Mouse (Mus musculus) ES-E14 (cell line): ENCODE data around the gene Cdh13. TPM values are rescaled to one million over a fixed set of nuclear protein-coding genes. Genes with fewer than 3 reads are reported as not detected.
A peak's percentile ranks its signal among the peaks of the same experiment; 100 is the strongest.

Experiments
- DNase-seq: peaks from one replicate; pipeline ENCODE4 v3.0.0-alpha.2; 2013; ENCODE audit warnings: low read depth, low spot score
- H3K27ac ChIP-seq: 2 replicates; pipeline ENCODE4 v1.5.1; 2012; ENCODE audit warnings: low read depth, mild to moderate bottlenecking, low read length, moderate library complexity, mixed read lengths; ENCODE audit not compliant: poor library complexity, insufficient read depth, severe bottlenecking
- H3K36me3 ChIP-seq: 2 replicates; pipeline ENCODE4 v1.6.1; 2012; ENCODE audit warnings: mild to moderate bottlenecking, low read length, moderate library complexity, mixed read lengths; ENCODE audit not compliant: control insufficient read depth, poor library complexity, insufficient read depth, severe bottlenecking
- H3K4me1 ChIP-seq, 2 experiments: fragments of 150-350 bp in 1 of 2; sonication (generic) in 1 of 2; 2 replicates each; pipeline ENCODE4 v1.6.1; 2012; ENCODE audit warnings: low read length in 2 of 2, mild to moderate bottlenecking in 1 of 2, mixed read lengths in 1 of 2; ENCODE audit not compliant: control insufficient read depth in 2 of 2, insufficient read depth in 2 of 2, poor library complexity in 1 of 2
- H3K4me3 ChIP-seq, 2 experiments: fragments of 150-350 bp in 1 of 2; sonication (generic) in 1 of 2; 2 replicates each; pipeline ENCODE4 v1.5.1; 2012; ENCODE audit warnings: low read length in 2 of 2, low read depth in 1 of 2, mild to moderate bottlenecking in 1 of 2, mixed read lengths in 1 of 2; ENCODE audit not compliant: insufficient read depth in 1 of 2, poor library complexity in 1 of 2, severe bottlenecking in 1 of 2
- H3K9ac ChIP-seq: 2 replicates; pipeline ENCODE4 v1.6.1; 2012; ENCODE audit warnings: low read depth, mild to moderate bottlenecking, low read length, mixed read lengths; ENCODE audit not compliant: poor library complexity, insufficient read depth, severe bottlenecking
- H3K9me3 ChIP-seq: fragments of 150-350 bp; sonication (generic); 2 replicates; pipeline ENCODE4 v1.6.1; 2012; ENCODE audit warnings: low read depth, mild to moderate bottlenecking, low read length; ENCODE audit not compliant: control insufficient read depth, insufficient read depth
- CHD2 ChIP-seq: IDR thresholded peaks from 2 replicates; pipeline ENCODE4 v1.6.1; 2014; ENCODE audit warnings: mild to moderate bottlenecking, low read depth, low read length, inconsistent platforms
- HCFC1 ChIP-seq: IDR thresholded peaks from 2 replicates; pipeline ENCODE4 v1.6.1; 2012; ENCODE audit warnings: low read length, inconsistent platforms, borderline replicate concordance; ENCODE audit not compliant: insufficient read depth
- MAFK ChIP-seq: IDR thresholded peaks from 2 replicates; pipeline ENCODE4 v1.6.1; 2014; ENCODE audit warnings: mild to moderate bottlenecking, low read depth, low read length, inconsistent platforms; ENCODE audit not compliant: insufficient read depth
- ZC3H11A ChIP-seq: IDR thresholded peaks from 2 replicates; pipeline ENCODE4 v1.6.1; 2012; ENCODE audit warnings: low read depth, mild to moderate bottlenecking, inconsistent platforms, low read length, borderline replicate concordance
- ZNF384 ChIP-seq: IDR thresholded peaks from 2 replicates; pipeline ENCODE4 v1.6.1; 2012; ENCODE audit warnings: low read depth, low read length, inconsistent platforms
- in situ Hi-C, 2 experiments: fragments of 600-800 bp; cut with MboI; formaldehyde crosslinking; loops; one replicate each; pipeline ENCODE4 v1.15.1; 2025; ENCODE audit warnings: low sequenced_read_pairs in 2 of 2, inconsistent platforms in 1 of 2; ENCODE audit not compliant: unreplicated experiment in 2 of 2
- total RNA-seq: library from RNA; depleted of rRNA; stranded (reverse); fragments of 300-350 nt; gene quantifications from 2 replicates; pipeline ENCODE4 v1.2.3, GENCODE M21; 2012

The Cdh13 gene
- total RNA-seq, 1 experiment, result 1.3 TPM

GRCm38 (mm10) chr8:119304196-119304595 lies 1020.7 kb downstream of the Cdh13 start:
- in situ Hi-C loops, result no loop called here
- H3K36me3 ChIP-seq, result no peaks in the 10 kb centered on the region
- no peak overlapping the region for H3K27ac ChIP-seq
- DNase-seq, result no peak
- peaks cover 0 to 3% of the 10 kb centered on the region in 2 experiments; a peak in 1 of 4 replicates for H3K4me1 ChIP-seq
- H3K9ac ChIP-seq, result no peak overlapping the region
- TF ChIP-seq MAFK (no peak), CHD2 (no peak), ZNF384 (no peak), HCFC1 (no peak), ZC3H11A (no peak)
- no peaks in the 10 kb centered on the region for H3K9me3 ChIP-seq
- H3K4me3 ChIP-seq, result no peak overlapping the region

- in situ Hi-C loops, result no loop called here
- Histone ChIP-seq H3K9ac (no peak overlapping the region), H3K9me3 (no peaks in the 10 kb centered on the region; the same call in 1 of the 2 replicates), H3K4me3 (no peak overlapping the region), H3K36me3 (no peaks in the 10 kb centered on the region), H3K27ac (no peak overlapping the region), H3K4me1 (no peaks in the 10 kb centered on the region)
- TF ChIP-seq CHD2 (no peak), HCFC1 (no peak), ZC3H11A (no peak; the same call in 1 of the 2 replicates), MAFK (no peak), ZNF384 (no peak)
- DNase-seq, result peak; percentile 52
These were observed 1027.9 kb downstream of the Cdh13 start for GRCm38 (mm10) chr8:119311412-119311811.

- H3K4me3 ChIP-seq, result no peak overlapping the region
- TF ChIP-seq MAFK (no peak), ZNF384 (peak; percentile 82)
- no peak for DNase-seq
- no peak overlapping the region for H3K9ac ChIP-seq
- no peaks in the 10 kb centered on the region for H3K9me3 ChIP-seq
- in situ Hi-C loops, result no loop called here
- no peaks in the 10 kb centered on the region for H3K36me3 ChIP-seq
- H3K4me1 ChIP-seq, result no peaks in the 10 kb centered on the region
- H3K27ac ChIP-seq, result no peak overlapping the region
These were observed 1039.7 kb downstream of the Cdh13 start for GRCm38 (mm10) chr8:119323215-119323614.

GRCm38 (mm10) chr8:119339546-119339945 lies 1056.0 kb downstream of the Cdh13 start:
- in situ Hi-C loops, result no loop called here
- TF ChIP-seq CHD2, result no peak
- TF ChIP-seq HCFC1, result no peak
- no peak for TF ChIP-seq ZC3H11A
- TF ChIP-seq ZNF384, result no peak
- no peak overlapping the region for H3K27ac ChIP-seq

GRCm38 (mm10) chr8:119343606-119344005 lies 1060.1 kb downstream of the Cdh13 start:
- TF ChIP-seq ZNF384 (no peak), ZC3H11A (no peak), MAFK (no peak), CHD2 (no peak), HCFC1 (no peak)
- in situ Hi-C loops, result no loop called here
- no peak for DNase-seq
- Histone ChIP-seq H3K9ac (no peak overlapping the region), H3K4me1 (no peaks in the 10 kb centered on the region), H3K4me3 (no peak overlapping the region), H3K9me3 (peaks cover 1% of the 10 kb centered on the region; the same call in 1 of the 2 replicates), H3K36me3 (peaks cover 16% of the 10 kb centered on the region), H3K27ac (no peak overlapping the region)

More at GRCm38 (mm10) chr8:119339546-119339945, 1056.0 kb downstream of the Cdh13 start:
- Histone ChIP-seq H3K36me3 (no peaks in the 10 kb centered on the region), H3K4me3 (no peak overlapping the region), H3K9me3 (peaks cover 7% of the 10 kb centered on the region; the same call in 1 of the 2 replicates), H3K4me1 (no peaks in the 10 kb centered on the region), H3K9ac (no peak overlapping the region)
- no peak for DNase-seq
